Comparison of ENCODE assay signal across 8 mouse cellular contexts in genomic region chr15:25844013-25844570, GRCm38 (mm10). TPM values are rescaled to one million over a fixed set of nuclear protein-coding genes. Genes with fewer than 3 reads are reported as not detected.
DNase-seq lines count a peak whose midpoint lies in the region; ATAC-seq and TF ChIP-seq lines count a peak whose summit lies in the region.

No protein-coding gene starts in this region.

- H3K4me1 ChIP-seq in E14TG2a.4 (replicated peaks; ENCODE audit: low read depth, low read length) = peaks cover 36% of the 10 kb centered on the region
- H3K4me1 ChIP-seq in hindbrain, embryonic 16.5 days (ENCODE audit: control insufficient read depth, insufficient read depth, low read depth, low read length) = peaks cover 17% of the 10 kb centered on the region
- peaks cover 34% of the 10 kb centered on the region for H3K4me1 ChIP-seq in midbrain, embryonic 10.5 days

- no peak for TF ChIP-seq CTCF in gastrocnemius, adult 2 months (IDR thresholded peaks at IDR 0.05)
- no peak for TF ChIP-seq CTCF in E14TG2a.4 (conservative IDR thresholded peaks at IDR 0.05; ENCODE audit: low read length)

- no peak for DNase-seq in gastrocnemius, adult 2 months
- DNase-seq in gastrocnemius, postnatal 14 days = no peak
- no peak for DNase-seq in midbrain, embryonic 10.5 days (ENCODE audit: low spot score)
- no peak for DNase-seq in layer of hippocampus, adult 18-20 months (ENCODE audit: low spot score in 2 of 2)
- no peak for DNase-seq in urinary bladder, postnatal 36 days (ENCODE audit: low spot score in 2 of 2)

- peak overlapping the region; percentile 98; the same call in 1 of the 2 replicates for H3K9ac ChIP-seq in hindbrain, embryonic 16.5 days (ENCODE audit: low read depth, low read length)

- 14% methylated on average over 11 of the region's 11 CpGs for WGBS in hindbrain, embryonic 16.5 days
- 13% methylated on average over 11 of the region's 11 CpGs for WGBS in midbrain, embryonic 10.5 days

- peak; percentile 13; the same call in 1 of the 2 replicates for ATAC-seq in hindbrain, embryonic 16.5 days
- ATAC-seq in megakaryocyte progenitor cell, adult 5-6 weeks (replicated peaks; ENCODE audit: poor library complexity) = no peak

- H3K4me2 ChIP-seq in hindbrain, embryonic 16.5 days (ENCODE audit: low read length) = peak overlapping the region; percentile 97

- H3K9me3 ChIP-seq in E14TG2a.4 (ENCODE audit: low read length) = peaks cover 1% of the 10 kb centered on the region; the same call in 1 of the 2 replicates
- H3K9me3 ChIP-seq in hindbrain, embryonic 16.5 days (ENCODE audit: control insufficient read depth, low read length) = no peaks in the 10 kb centered on the region
- H3K9me3 ChIP-seq in midbrain, embryonic 10.5 days (replicated peaks) = no peaks in the 10 kb centered on the region

- H3K4me3 ChIP-seq in gastrocnemius, adult 2 months = peak overlapping the region; percentile 92
- H3K4me3 ChIP-seq in E14TG2a.4 (replicated peaks; ENCODE audit: low read length) = peak overlapping the region; percentile 90
- peak overlapping the region; percentile 96 for H3K4me3 ChIP-seq in hindbrain, embryonic 16.5 days (ENCODE audit: low read length)
- peak overlapping the region; percentile 88 for H3K4me3 ChIP-seq in midbrain, embryonic 10.5 days

- H3K27me3 ChIP-seq in E14TG2a.4 (ENCODE audit: insufficient read depth, low read length) = peaks cover 30% of the 10 kb centered on the region
- H3K27me3 ChIP-seq in hindbrain, embryonic 16.5 days (replicated peaks; ENCODE audit: control insufficient read depth, insufficient read depth, low read length) = 0 out of 2 replicates have a peak, but pooled peaks cover 3% of the 10 kb centered on the region
- H3K27me3 ChIP-seq in midbrain, embryonic 10.5 days (ENCODE audit: low read depth, poor library complexity, severe bottlenecking) = peaks cover 46% of the 10 kb centered on the region

- H3K36me3 ChIP-seq in E14TG2a.4 (ENCODE audit: insufficient read depth, low read length) = no peaks in the 10 kb centered on the region
- H3K36me3 ChIP-seq in hindbrain, embryonic 16.5 days (ENCODE audit: control insufficient read depth, insufficient read depth, low read length) = no peaks in the 10 kb centered on the region
- no peaks in the 10 kb centered on the region for H3K36me3 ChIP-seq in midbrain, embryonic 10.5 days

- intact Hi-C loops in gastrocnemius, adult 2 months (cut with DNase I) = no loop called here
- intact Hi-C loops in gastrocnemius, postnatal 14 days (cut with DNase I; ENCODE audit: low total_unique reads) = no loop called here

- no peak overlapping the region for H3K27ac ChIP-seq in gastrocnemius, adult 2 months
- no peak overlapping the region for H3K27ac ChIP-seq in hindbrain, embryonic 16.5 days (ENCODE audit: low read depth, low read length)
- H3K27ac ChIP-seq in midbrain, embryonic 10.5 days (replicated peaks) = no peak overlapping the region

RNA-seq across cellular contexts. Expression of gene Retreg1, which starts 1.1 kb away (rescaled TPM):
- 100 to 1,000 TPM; 170 to 181 TPM for total RNA-seq in gastrocnemius, adult 2 months (2021)
- 100 to 1,000 TPM in 1 of 2 experiments, 10 to 100 TPM in 1; 90.8 to 157 TPM for total RNA-seq in gastrocnemius, postnatal 14 days (2021)
- polyA plus RNA-seq in hindbrain, embryonic 16.5 days (2015; fragmentation: Nextera tagmentation; extraction: Ambion mirVana) = 16.5 and 19.0 TPM in 2 replicates
- polyA plus RNA-seq in midbrain, embryonic 10.5 days (2016; fragmentation: Nextera tagmentation; extraction: Ambion mirVana) = 1.8 and 1.9 TPM in 2 replicates
- 34.5 and 37.8 TPM in 2 replicates for total RNA-seq in megakaryocyte progenitor cell, adult 5-6 weeks (2015)
- 40.9 and 44.1 TPM in 2 replicates for total RNA-seq in megakaryocyte progenitor cell, adult 5-6 weeks (2017)
- total RNA-seq in layer of hippocampus, adult 18-20 months (2021) = 10 to 100 TPM; 33.9 to 34.5 TPM
